Mouse (Mus musculus): Measurements from ENCODE around the gene Tldc1.

DNA sequence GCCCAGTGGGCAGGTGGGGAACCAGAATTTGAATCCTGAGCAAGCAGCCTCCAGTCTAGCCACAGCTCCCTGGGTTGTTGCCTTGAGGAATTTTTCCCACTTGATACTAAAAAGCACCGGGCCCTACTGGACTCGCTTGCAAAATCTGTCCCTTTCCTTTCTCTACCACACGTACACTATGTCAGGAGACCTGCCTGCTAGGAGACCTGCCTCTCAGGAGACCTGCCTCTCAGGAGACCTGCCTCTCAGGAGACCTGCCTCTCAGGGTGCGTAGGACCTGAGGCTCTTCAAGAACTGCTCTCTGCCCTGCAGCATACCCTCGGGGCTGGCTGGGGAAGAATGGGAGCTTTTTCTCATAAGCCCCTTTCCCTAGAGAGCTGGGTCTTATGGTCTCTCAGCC is 64.8 kb downstream of the Tldc1 start:
- TF ChIP-seq CTCF (conservative IDR thresholded peaks at IDR 0.05; ENCODE audit: low read length) (no peak), NANOG (IDR thresholded peaks at IDR 0.05; ENCODE audit: borderline replicate concordance, low read length) (no peak), POU5F1 (IDR thresholded peaks at IDR 0.05; ENCODE audit: borderline replicate concordance, low read length) (no peak)

Data from E14TG2a.4 (cell line).